Mouse (Mus musculus) neural tube, embryonic 14.5 days (tissue): ENCODE measurements at regions not wholly inside any gene's neighbourhood (a gene's known extent, or its start where the extent isn't known, plus 50 kb on each side); places are given as distances from the start of the nearest gene placed in this dataset.

Experiments
- ATAC-seq: fragments of 200-750 bp; cut with Nextera tagmentation; 2 replicates; pipeline ENCODE4 v1.8.0; 2017; ENCODE audit warnings: low read depth, mild to moderate bottlenecking, moderate TSS enrichment, moderate library complexity
- H3K27ac ChIP-seq: fragments of 300-500 bp; sonication (generic); 2 replicates; pipeline ENCODE4 v1.5.1; 2014; ENCODE audit warnings: low read depth, mild to moderate bottlenecking, control low read depth, low read length, moderate library complexity, mixed read lengths
- H3K27me3 ChIP-seq: fragments of 300-500 bp; sonication (generic); 2 replicates; pipeline ENCODE4 v1.6.1; 2014; ENCODE audit warnings: low read length; ENCODE audit not compliant: control insufficient read depth, insufficient read depth
- H3K36me3 ChIP-seq: fragments of 300-500 bp; sonication (generic); 2 replicates; pipeline ENCODE4 v1.6.1; 2014; ENCODE audit warnings: low read length, mixed read lengths; ENCODE audit not compliant: control insufficient read depth, insufficient read depth
- H3K4me1 ChIP-seq: fragments of 300-500 bp; sonication (generic); 2 replicates; pipeline ENCODE4 v1.6.1; 2014; ENCODE audit warnings: low read length; ENCODE audit not compliant: control insufficient read depth, insufficient read depth
- H3K4me2 ChIP-seq: fragments of 300-500 bp; sonication (generic); 2 replicates; pipeline ENCODE4 v1.6.1; 2014; ENCODE audit warnings: mild to moderate bottlenecking, low read depth, low read length, control low read depth
- H3K4me3 ChIP-seq: fragments of 300-500 bp; sonication (generic); 2 replicates; pipeline ENCODE4 v1.5.1; 2014; ENCODE audit warnings: low read depth, low read length, control low read depth, mixed read lengths
- H3K9ac ChIP-seq: fragments of 300-500 bp; sonication (generic); replicated peaks from 2 replicates; pipeline ENCODE4 v1.6.1; 2014; ENCODE audit warnings: low read depth, mild to moderate bottlenecking, control low read depth, low read length, mixed read lengths
- H3K9me3 ChIP-seq: fragments of 300-500 bp; sonication (generic); 2 replicates; pipeline ENCODE4 v1.6.1; 2016; ENCODE audit warnings: low read length; ENCODE audit not compliant: control insufficient read depth
- WGBS: fragments of 180-500 bp; shearing (Covaris S2); extraction: QIAGEN DNeasy Blood & Tissue Kit; methylation state at CpG from one replicate; pipeline ENCODE4 v1.1.7; 2014; 5-methylcytosine and 5-hydroxymethylcytosine counted together

DNA sequence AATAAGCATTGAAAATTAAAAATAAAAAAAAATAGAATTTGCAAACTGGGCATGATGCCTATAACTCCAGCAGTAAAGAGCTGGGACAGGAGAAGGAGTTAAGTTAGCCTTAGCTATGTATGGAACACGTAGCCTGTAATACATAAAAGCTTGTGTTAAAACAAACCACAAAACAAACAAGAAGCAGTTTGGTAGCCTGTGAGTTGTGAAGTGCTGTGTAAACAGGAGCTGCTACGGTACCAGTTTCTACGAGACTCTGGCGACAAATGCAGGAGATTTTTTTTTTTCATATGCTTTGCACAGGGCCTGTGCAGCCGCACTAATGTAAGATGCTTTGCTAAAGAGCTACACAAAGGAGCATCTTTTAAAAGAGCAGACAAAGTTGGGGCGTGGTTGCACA lies 1159.1 kb downstream of the 4930447A16Rik start:
- no peak for ATAC-seq
- no peak overlapping the region for H3K9ac ChIP-seq
- no peaks in the 10 kb centered on the region for H3K4me1 ChIP-seq
- H3K9me3 ChIP-seq = no peaks in the 10 kb centered on the region
- no peak overlapping the region for H3K27ac ChIP-seq
- no peak overlapping the region for H3K4me3 ChIP-seq
- WGBS = 90% methylated on average over 6 of the region's 6 CpGs
- no peaks in the 10 kb centered on the region for H3K27me3 ChIP-seq
- no peak overlapping the region for H3K4me2 ChIP-seq
- H3K36me3 ChIP-seq = no peaks in the 10 kb centered on the region

DNA sequence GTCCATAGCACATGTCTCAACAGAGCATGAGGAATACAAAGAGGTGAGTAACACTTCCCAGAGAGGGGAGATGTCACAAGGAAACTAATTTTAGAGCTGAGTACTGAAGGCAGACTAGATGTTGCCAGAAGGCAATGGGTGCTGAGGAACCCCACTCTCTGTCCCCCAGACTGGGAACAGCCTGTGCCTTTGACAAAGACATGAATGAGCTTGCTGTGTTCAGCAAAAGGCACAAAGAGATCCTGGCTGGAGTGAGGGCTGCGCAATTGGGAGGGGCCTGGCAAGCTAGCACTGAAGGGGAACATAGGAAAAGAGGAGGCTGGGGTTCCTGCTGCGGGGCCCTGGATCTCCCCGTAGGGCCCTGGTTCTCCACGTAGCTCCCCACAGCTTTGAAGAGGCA lies 1160.3 kb downstream of the 4930447A16Rik start:
- H3K4me1 ChIP-seq = no peaks in the 10 kb centered on the region
- H3K4me3 ChIP-seq = no peak overlapping the region
- no peak overlapping the region for H3K27ac ChIP-seq
- H3K9ac ChIP-seq = no peak overlapping the region
- no peak overlapping the region for H3K4me2 ChIP-seq
- no peaks in the 10 kb centered on the region for H3K9me3 ChIP-seq
- H3K27me3 ChIP-seq = no peaks in the 10 kb centered on the region
- ATAC-seq = 0 out of 2 replicates have a peak, but pooled peaks have one; percentile 21
- 76% methylated on average over 4 of the region's 4 CpGs for WGBS
- H3K36me3 ChIP-seq = no peaks in the 10 kb centered on the region

DNA sequence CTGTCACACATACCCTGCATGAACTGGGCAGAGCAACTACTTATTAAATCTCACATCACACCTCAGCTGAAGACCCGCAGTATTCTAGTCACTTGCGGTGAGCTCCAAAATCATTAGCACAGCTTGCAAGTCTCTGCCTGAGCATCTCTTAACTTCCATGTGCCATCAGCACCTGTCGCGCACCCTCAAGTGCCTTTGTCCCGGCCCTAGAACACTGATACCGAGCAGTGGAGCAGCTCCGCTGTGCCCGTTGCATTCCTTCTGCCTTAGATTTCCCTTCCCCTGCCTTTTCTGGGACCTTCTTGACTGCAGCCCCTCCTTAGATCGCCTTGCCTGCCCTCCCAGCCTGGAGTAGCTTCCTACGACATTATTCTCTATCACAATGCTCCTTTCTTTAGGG lies 1161.2 kb downstream of the 4930447A16Rik start:
- H3K4me3 ChIP-seq = no peak overlapping the region
- no peak overlapping the region for H3K27ac ChIP-seq
- no peaks in the 10 kb centered on the region for H3K9me3 ChIP-seq
- no peaks in the 10 kb centered on the region for H3K27me3 ChIP-seq
- ATAC-seq = no peak
- no peak overlapping the region for H3K4me2 ChIP-seq
- 78% methylated on average over 10 of the region's 10 CpGs for WGBS
- no peak overlapping the region for H3K9ac ChIP-seq
- no peaks in the 10 kb centered on the region for H3K36me3 ChIP-seq
- no peaks in the 10 kb centered on the region for H3K4me1 ChIP-seq

DNA sequence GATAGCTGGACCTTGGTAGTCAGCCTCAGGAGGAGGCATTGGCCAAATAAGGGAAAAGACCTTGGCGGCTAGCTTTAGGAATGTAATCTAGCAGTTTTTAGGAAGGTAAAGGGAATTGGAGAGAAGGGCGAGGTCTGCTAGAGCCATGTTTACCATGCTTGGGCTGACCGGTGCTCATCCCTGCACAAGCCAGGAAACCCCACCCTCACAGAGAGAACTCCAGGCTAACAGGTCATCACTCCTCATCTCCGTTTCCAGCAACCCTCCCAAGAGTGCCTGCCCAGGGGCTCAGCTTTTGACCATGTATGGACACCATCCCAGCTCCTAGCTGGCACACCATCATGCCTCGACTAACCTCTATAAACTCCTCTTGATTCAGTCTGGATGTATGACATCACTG lies 1162.9 kb downstream of the 4930447A16Rik start:
- H3K36me3 ChIP-seq = no peaks in the 10 kb centered on the region
- 80% methylated on average over 5 of the region's 5 CpGs for WGBS
- ATAC-seq = no peak
- H3K4me3 ChIP-seq = no peak overlapping the region
- no peaks in the 10 kb centered on the region for H3K9me3 ChIP-seq
- no peak overlapping the region for H3K4me2 ChIP-seq
- H3K4me1 ChIP-seq = no peaks in the 10 kb centered on the region
- no peak overlapping the region for H3K27ac ChIP-seq
- H3K27me3 ChIP-seq = no peaks in the 10 kb centered on the region
- H3K9ac ChIP-seq = no peak overlapping the region

DNA sequence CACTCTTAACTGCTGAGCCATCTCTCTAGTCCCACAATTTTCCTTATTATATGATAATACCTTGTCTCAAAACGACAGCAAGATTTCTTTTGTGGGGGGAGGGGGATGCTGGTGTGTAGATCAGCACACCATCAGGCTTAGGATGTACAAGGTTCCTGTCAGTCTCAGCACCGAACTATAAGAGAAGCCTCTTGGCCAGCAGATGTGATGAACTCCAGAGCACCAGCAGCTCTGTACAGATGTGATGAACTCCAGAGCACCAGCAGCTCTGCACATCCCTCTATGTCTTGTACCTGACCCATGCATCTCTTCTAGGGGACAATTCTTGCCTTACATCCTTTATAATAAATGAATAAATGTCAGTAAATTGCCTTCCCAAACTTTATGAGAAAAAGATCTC lies 1163.7 kb downstream of the 4930447A16Rik start:
- no peak for ATAC-seq
- no peak overlapping the region for H3K4me3 ChIP-seq
- no peak overlapping the region for H3K27ac ChIP-seq
- no peak overlapping the region for H3K9ac ChIP-seq
- no peak overlapping the region for H3K4me2 ChIP-seq
- H3K27me3 ChIP-seq = no peaks in the 10 kb centered on the region
- no peaks in the 10 kb centered on the region for H3K9me3 ChIP-seq
- no peaks in the 10 kb centered on the region for H3K4me1 ChIP-seq
- no peaks in the 10 kb centered on the region for H3K36me3 ChIP-seq
- 82% methylated on average over 2 of the region's 2 CpGs for WGBS

DNA sequence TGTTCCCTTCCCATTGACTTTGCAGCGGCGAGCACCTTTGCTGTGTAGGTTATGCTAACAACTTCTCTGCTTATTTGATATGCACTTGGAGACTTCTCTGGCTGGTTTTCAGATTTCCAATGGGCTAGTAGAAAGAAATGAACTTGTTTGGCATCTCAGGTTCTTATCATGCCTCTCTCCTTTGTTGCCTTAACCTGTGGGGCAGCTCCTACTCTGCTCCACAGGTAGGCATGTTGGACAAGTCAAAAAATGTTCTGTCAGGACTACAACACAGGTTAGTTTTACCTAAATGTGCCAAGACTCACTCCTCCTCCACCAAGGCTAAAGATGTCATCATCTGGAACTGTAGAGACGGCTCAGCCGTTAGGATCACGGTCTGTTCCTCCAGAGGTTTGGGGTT lies 1164.3 kb downstream of the 4930447A16Rik start:
- Histone ChIP-seq H3K4me1 (no peaks in the 10 kb centered on the region), H3K27me3 (no peaks in the 10 kb centered on the region), H3K36me3 (no peaks in the 10 kb centered on the region), H3K9ac (no peak overlapping the region), H3K4me3 (no peak overlapping the region), H3K4me2 (no peak overlapping the region), H3K27ac (no peak overlapping the region), H3K9me3 (no peaks in the 10 kb centered on the region)
- WGBS = 95% methylated on average over 5 of the region's 5 CpGs
- ATAC-seq = no peak

DNA sequence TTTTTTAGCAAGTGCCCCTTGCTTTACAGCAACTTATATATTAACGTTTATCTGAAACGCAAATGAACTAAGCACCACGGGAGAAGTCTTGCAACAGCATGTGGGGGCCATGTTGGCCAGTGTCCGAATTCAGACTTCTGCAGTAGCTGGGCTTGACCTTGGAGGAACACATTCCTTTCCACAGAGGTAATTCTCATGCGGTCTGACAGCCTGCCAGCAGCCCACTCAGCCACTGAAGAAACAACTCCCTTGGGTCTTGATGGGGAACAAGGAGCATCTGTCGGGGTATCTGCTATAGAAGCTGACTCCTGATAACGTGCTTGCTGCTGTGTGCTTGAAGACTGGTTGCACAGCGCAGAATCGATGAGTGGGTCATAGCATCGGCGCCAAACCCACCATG lies 1168.7 kb downstream of the 4930447A16Rik start:
- no peak for ATAC-seq
- Histone ChIP-seq H3K4me1 (no peaks in the 10 kb centered on the region), H3K27me3 (no peaks in the 10 kb centered on the region), H3K9ac (no peak overlapping the region), H3K36me3 (no peaks in the 10 kb centered on the region), H3K27ac (no peak overlapping the region), H3K9me3 (no peaks in the 10 kb centered on the region), H3K4me3 (no peak overlapping the region), H3K4me2 (no peak overlapping the region)
- 75% methylated on average over 11 of the region's 11 CpGs for WGBS

DNA sequence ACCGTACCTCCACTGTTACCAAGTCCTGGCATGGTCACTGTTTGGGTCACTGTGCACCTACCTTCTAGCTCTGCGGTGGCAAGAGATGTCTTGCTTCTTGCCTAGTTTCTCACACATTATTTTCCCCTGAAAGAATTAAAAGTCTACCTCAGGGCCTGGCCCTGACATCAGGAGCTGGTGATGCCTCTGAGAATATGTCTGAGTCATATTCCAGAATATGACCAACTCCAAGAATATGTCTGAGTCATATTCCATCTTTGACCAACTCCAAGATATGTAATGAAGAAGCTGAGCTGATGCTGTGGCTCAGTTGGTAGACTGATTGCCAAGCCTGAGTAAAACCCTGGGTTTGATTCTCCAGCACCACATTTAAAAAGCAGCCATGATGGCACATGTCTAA lies 1169.4 kb downstream of the 4930447A16Rik start:
- Histone ChIP-seq H3K9ac (no peak overlapping the region), H3K4me3 (no peak overlapping the region), H3K36me3 (no peaks in the 10 kb centered on the region), H3K27me3 (no peaks in the 10 kb centered on the region), H3K4me1 (no peaks in the 10 kb centered on the region), H3K4me2 (no peak overlapping the region), H3K9me3 (no peaks in the 10 kb centered on the region), H3K27ac (no peak overlapping the region)
- WGBS = 95% methylated on average over 2 of the region's 2 CpGs
- no peak for ATAC-seq

DNA sequence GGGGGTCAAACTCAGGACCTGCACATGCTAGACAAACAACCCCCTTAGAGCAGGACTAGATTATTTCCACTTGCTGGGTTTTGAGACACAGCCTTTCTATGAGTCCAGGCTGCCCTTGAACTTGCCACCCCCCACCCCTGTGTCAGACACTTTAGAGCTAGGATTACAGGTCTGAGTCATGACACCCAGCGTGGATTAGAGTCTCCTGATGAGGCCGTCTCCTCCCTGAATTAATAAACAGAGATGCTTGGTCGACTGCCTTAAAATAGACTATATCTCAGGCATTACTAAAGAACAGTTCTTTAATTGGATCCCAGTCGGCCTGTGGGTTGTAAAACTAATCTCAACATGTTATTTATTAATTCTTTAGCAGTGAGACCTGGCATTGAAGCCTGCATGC lies 1170.5 kb downstream of the 4930447A16Rik start:
- Histone ChIP-seq H3K36me3 (no peaks in the 10 kb centered on the region), H3K4me3 (no peak overlapping the region), H3K4me1 (no peaks in the 10 kb centered on the region), H3K27me3 (no peaks in the 10 kb centered on the region), H3K4me2 (no peak overlapping the region), H3K9me3 (no peaks in the 10 kb centered on the region), H3K9ac (no peak overlapping the region), H3K27ac (no peak overlapping the region)
- ATAC-seq = no peak
- WGBS = 65% methylated on average over 4 of the region's 4 CpGs

DNA sequence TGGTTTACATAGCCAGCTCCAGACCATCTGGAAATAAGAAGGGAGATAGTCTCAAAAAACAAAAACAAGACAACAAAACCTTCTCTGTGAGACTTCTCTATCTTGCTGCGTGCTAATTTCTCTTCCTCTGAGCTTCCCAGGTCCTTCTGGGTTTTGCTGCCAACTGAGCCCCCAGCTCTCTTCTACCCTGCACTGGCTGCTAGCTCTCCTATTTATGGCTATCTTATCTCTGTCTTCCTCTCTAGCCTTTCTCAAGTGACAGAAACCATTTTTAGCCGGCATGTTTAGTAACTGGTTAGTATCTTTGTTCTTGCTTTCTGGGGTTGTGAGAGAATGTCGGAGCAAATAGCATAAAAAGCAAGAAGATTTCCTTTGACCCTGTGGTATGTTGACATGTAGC lies 1172.1 kb downstream of the 4930447A16Rik start:
- ATAC-seq = no peak
- Histone ChIP-seq H3K9ac (no peak overlapping the region), H3K27ac (no peak overlapping the region), H3K4me2 (no peak overlapping the region), H3K27me3 (no peaks in the 10 kb centered on the region), H3K4me3 (no peak overlapping the region), H3K36me3 (no peaks in the 10 kb centered on the region), H3K4me1 (no peaks in the 10 kb centered on the region), H3K9me3 (no peaks in the 10 kb centered on the region)
- WGBS = 85% methylated on average over 3 of the region's 3 CpGs
